Mouse (Mus musculus) neural tube, embryonic 12.5 days (tissue): ENCODE results near the gene Jag2. TPM values are rescaled to one million over a fixed set of nuclear protein-coding genes. Genes with fewer than 3 reads are reported as not detected.

Experiments used
- ATAC-seq: fragments of 200-750 bp; cut with Nextera tagmentation; 2 replicates; pipeline ENCODE4 v1.8.0; 2017; ENCODE audit warnings: low read depth, mild to moderate bottlenecking, moderate TSS enrichment, moderate library complexity; ENCODE audit not compliant: low FRiP score
- H3K27ac ChIP-seq: fragments of 300-500 bp; sonication (generic); 2 replicates; pipeline ENCODE4 v1.5.1; 2016
- H3K27me3 ChIP-seq: fragments of 300-500 bp; sonication (generic); replicated peaks from 2 replicates; pipeline ENCODE4 v1.6.1; 2016; ENCODE audit warnings: mild to moderate bottlenecking
- H3K36me3 ChIP-seq: fragments of 300-500 bp; sonication (generic); 2 replicates; pipeline ENCODE4 v1.6.1; 2016; ENCODE audit warnings: mild to moderate bottlenecking
- H3K4me1 ChIP-seq: fragments of 300-500 bp; sonication (generic); 2 replicates; pipeline ENCODE4 v1.6.1; 2016
- H3K4me2 ChIP-seq: fragments of 300-500 bp; sonication (generic); replicated peaks from 2 replicates; pipeline ENCODE4 v1.6.1; 2016; ENCODE audit warnings: mild to moderate bottlenecking
- H3K4me3 ChIP-seq: fragments of 300-500 bp; sonication (generic); 2 replicates; pipeline ENCODE4 v1.5.1; 2016
- H3K9ac ChIP-seq: fragments of 300-500 bp; sonication (generic); 2 replicates; pipeline ENCODE4 v1.6.1; 2016; ENCODE audit warnings: mild to moderate bottlenecking
- H3K9me3 ChIP-seq: fragments of 300-500 bp; sonication (generic); 2 replicates; pipeline ENCODE4 v1.6.1; 2016; ENCODE audit warnings: mild to moderate bottlenecking
- WGBS: fragments of 180-500 bp; shearing (Covaris S2); methylation state at CpG from one replicate; pipeline ENCODE4 v1.1.7; 2016; 5-methylcytosine and 5-hydroxymethylcytosine counted together
- polyA plus RNA-seq: library from polyadenylated mRNA; unstranded; fragments of >200 nt; fragmentation: Nextera tagmentation; extraction: Ambion mirVana; gene quantifications from 2 replicates; pipeline ENCODE4 v1.2.1, GENCODE M21; 2016

The Jag2 gene
- polyA plus RNA-seq, 1 experiment from 2014 or later = 9.7 TPM

DNA sequence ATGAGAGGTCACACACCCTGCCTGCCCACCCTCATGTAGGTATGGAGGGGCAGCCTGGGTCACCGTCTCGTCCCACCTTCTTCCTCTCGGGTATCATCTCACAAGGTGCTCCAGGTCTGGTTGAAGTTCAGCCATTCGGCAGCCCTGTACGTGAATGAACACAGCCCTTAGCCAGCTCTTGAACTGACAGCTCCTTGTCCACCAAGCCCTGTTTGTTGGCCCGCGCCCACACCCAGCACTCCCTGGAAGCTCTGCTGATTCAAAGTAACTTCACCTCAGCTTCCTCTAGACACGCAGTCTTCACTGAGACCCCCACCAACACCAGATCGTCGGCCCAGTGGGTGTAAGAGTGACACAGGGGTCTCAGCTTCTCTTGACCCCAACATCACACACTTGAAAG is 56.6 kb downstream of the Jag2 start:
- H3K4me1 ChIP-seq = peaks cover 30% of the 10 kb centered on the region

DNA sequence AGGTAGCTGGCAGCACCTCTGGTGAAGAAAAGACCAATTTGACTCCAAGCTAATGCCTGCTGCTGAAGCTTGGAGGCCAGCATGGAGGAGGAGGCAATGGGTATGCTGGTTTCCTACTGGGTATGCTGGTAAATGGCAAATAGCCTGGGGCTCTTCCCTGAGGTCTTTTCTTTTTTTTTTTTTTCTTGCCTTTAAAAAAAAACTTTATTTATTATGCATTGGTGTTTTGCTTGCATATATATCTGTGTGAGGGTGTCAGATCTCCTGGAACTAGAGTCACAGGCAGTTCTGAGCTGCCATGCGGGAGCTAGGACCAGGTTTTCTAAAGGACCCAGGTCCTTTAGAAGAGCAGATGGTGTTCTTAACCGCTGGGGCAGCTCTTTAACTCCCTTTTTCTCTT is 58.3 kb downstream of the Jag2 start:
- H3K4me3 ChIP-seq = no peak overlapping the region
- H3K4me2 ChIP-seq = no peak overlapping the region
- H3K27me3 ChIP-seq = peaks cover 40% of the 10 kb centered on the region
- H3K4me1 ChIP-seq = peaks cover 16% of the 10 kb centered on the region
- WGBS = 76% methylated on average over 2 of the region's 2 CpGs
- no peak for ATAC-seq
- no peaks in the 10 kb centered on the region for H3K36me3 ChIP-seq
- no peak overlapping the region for H3K27ac ChIP-seq
- no peaks in the 10 kb centered on the region for H3K9me3 ChIP-seq
- no peak overlapping the region for H3K9ac ChIP-seq

More for the DNA sequence above, 56.6 kb downstream of the Jag2 start:
- Histone ChIP-seq H3K4me3 (no peak overlapping the region), H3K27ac (no peak overlapping the region), H3K4me2 (no peak overlapping the region), H3K36me3 (no peaks in the 10 kb centered on the region), H3K27me3 (peaks cover 57% of the 10 kb centered on the region), H3K9me3 (no peaks in the 10 kb centered on the region), H3K9ac (no peak overlapping the region)
- ATAC-seq = no peak
- 93% methylated on average over 10 of the region's 10 CpGs for whole genome bisulfite sequencing

GRCm38 (mm10) chr12:112870775-112871174 is 58.8 kb downstream of the Jag2 start:
- Histone ChIP-seq H3K4me1 (peaks cover 14% of the 10 kb centered on the region), H3K27me3 (peaks cover 35% of the 10 kb centered on the region), H3K9me3 (no peaks in the 10 kb centered on the region), H3K27ac (no peak overlapping the region), H3K9ac (no peak overlapping the region), H3K4me3 (no peak overlapping the region), H3K36me3 (no peaks in the 10 kb centered on the region), H3K4me2 (no peak overlapping the region)
- WGBS = 55% methylated on average over 13 of the region's 13 CpGs
- no peak for ATAC-seq

DNA sequence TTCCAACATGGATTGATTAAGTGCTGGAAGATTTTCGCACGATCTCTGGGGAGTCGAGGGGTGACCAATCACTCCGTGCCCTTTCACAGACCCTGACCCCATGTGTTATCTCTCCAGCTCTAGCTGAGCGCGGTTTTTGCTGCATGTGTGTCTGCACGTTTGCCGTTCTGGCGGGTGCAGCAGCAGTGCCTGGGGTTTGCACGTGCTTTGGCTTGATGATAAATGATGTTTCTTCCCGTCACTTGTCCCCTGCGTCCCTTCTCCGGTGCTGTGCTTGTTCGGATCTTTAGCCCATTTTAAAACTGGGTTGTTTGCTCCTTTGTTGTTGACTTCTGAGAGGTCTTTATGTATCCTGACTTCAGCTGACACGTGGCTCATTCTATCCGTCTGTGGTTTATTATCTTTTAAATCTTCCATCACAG is 59.8 kb downstream of the Jag2 start:
- Histone ChIP-seq H3K36me3 (no peaks in the 10 kb centered on the region), H3K27me3 (peaks cover 25% of the 10 kb centered on the region), H3K4me2 (peak overlapping the region; percentile 41), H3K4me3 (no peak overlapping the region), H3K9me3 (no peaks in the 10 kb centered on the region), H3K9ac (no peak overlapping the region), H3K4me1 (peaks cover 14% of the 10 kb centered on the region), H3K27ac (no peak overlapping the region)
- 8% methylated on average over 16 of the region's 16 CpGs for WGBS
- no peak for ATAC-seq

GRCm38 (mm10) chr12:112868178-112869087 is 61.1 kb downstream of the Jag2 start, which contains the start of gene Gpr132:
Gene Gpr132 (minus strand): TSS chr12:112868228.
- 70% methylated on average over 13 of the region's 13 CpGs for WGBS
- H3K27me3 ChIP-seq = peaks cover 11% of the 10 kb centered on the region
- H3K4me1 ChIP-seq = peaks cover 5% of the 10 kb centered on the region
- H3K36me3 ChIP-seq = no peaks in the 10 kb centered on the region
- no peak within 1 kb of the TSS for H3K27ac ChIP-seq
- no peak for ATAC-seq
- no peaks in the 10 kb centered on the region for H3K9me3 ChIP-seq
- no peak within 1 kb of the TSS for H3K4me3 ChIP-seq
- H3K4me2 ChIP-seq = no peak within 1 kb of the TSS
- H3K9ac ChIP-seq = no peak within 1 kb of the TSS

- no peaks in the 10 kb centered on the region for H3K36me3 ChIP-seq
- H3K27ac ChIP-seq = no peak overlapping the region
- 87% methylated on average over 7 of the region's 7 CpGs for WGBS
- H3K27me3 ChIP-seq = peaks cover 9% of the 10 kb centered on the region; the same call in 1 of the 2 replicates
- H3K4me2 ChIP-seq = no peak overlapping the region
- no peaks in the 10 kb centered on the region for H3K9me3 ChIP-seq
- no peak overlapping the region for H3K4me3 ChIP-seq
- ATAC-seq = no peak
- peaks cover 5% of the 10 kb centered on the region for H3K4me1 ChIP-seq
- no peak overlapping the region for H3K9ac ChIP-seq
Measured at GRCm38 (mm10) chr12:112867106-112867674, 62.4 kb downstream of the Jag2 start.

DNA sequence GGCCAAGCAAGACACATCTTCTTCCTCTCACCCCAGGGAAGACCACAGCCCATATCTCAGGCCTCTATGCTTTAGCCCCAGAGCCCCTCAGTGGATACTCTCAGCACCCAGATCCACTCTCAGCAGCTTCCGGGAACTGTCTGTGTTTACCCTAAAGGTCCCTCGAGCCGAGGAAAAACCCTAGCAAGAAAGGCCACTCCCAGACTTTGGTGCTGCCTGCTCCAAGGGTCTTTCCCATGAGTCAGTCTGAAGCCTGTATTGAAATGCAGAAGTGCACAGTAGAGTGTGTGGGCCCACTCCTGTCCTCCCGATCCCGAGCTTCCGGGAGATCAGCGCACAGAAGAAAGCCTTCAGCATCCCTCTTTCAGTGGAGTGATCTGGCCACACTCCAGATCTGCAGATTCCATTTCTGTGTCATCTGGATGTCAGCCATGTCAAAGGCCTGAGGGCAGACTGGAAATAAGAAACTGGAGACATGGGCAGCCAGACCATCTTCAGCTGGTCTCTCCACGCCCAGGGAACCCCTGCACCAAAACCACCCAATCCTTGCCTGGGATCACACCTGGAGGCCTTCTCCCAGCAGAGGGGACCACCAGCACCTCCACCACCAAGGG is 63.0 kb downstream of the Jag2 start:
- ATAC-seq = no peak
- H3K36me3 ChIP-seq = no peaks in the 10 kb centered on the region
- 87% methylated on average over 8 of the region's 8 CpGs for WGBS

DNA sequence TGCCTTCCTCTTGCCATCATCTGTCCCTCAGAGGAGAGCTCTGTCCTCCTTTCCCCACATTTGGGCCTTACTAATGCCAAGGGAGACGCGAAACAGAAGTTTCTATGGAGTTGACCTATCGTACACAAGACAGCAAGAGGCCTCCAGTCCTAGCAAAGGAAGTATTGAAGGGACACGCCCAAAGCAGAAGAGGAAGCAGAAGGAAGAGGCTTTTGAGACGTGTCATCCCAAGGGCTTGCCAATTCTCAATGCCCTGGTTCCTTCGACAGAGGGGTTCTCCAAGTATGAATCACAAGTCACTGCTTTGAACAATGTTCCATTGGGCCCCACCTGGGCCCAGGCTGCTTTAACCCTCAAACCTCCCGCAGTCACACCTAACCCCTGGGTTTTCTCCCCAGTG is 64.8 kb downstream of the Jag2 start:
- H3K4me1 ChIP-seq = peaks cover 4% of the 10 kb centered on the region
- no peaks in the 10 kb centered on the region for H3K36me3 ChIP-seq
- no peaks in the 10 kb centered on the region for H3K9me3 ChIP-seq
- no peak overlapping the region for H3K4me2 ChIP-seq
- H3K27ac ChIP-seq = no peak overlapping the region
- 85% methylated on average over 7 of the region's 7 CpGs for WGBS
- ATAC-seq = no peak
- no peak overlapping the region for H3K9ac ChIP-seq
- H3K4me3 ChIP-seq = no peak overlapping the region
- no peaks in the 10 kb centered on the region for H3K27me3 ChIP-seq

More for the DNA sequence above, 63.0 kb downstream of the Jag2 start:
- H3K27me3 ChIP-seq = peaks cover 9% of the 10 kb centered on the region; the same call in 1 of the 2 replicates
- peaks cover 5% of the 10 kb centered on the region for H3K4me1 ChIP-seq
- H3K4me2 ChIP-seq = no peak overlapping the region
- no peaks in the 10 kb centered on the region for H3K9me3 ChIP-seq
- H3K27ac ChIP-seq = no peak overlapping the region
- no peak overlapping the region for H3K9ac ChIP-seq
- no peak overlapping the region for H3K4me3 ChIP-seq

DNA sequence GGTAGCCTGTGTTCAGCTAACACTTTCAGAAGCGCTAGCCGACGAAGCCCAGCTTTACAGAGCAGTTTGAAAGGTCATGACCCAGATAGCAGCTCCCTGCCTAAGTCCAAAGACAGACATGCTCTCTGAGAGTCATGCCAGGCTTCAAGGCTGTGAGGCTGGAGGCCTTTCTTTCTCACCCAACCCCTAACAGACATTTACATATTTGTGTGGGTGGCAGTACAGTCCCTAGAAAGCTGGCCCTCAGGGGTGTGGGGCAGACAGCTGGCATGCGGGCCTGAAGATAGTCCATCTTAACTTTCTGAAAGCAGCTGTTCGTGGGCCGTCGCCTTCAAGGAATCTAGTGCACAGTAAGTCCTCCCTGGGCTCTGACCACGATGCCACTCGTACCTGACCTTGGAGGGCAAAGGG is 67.7 kb downstream of the Jag2 start:
- Histone ChIP-seq H3K4me3 (no peak overlapping the region), H3K27ac (no peak overlapping the region), H3K9ac (no peak overlapping the region), H3K36me3 (no peaks in the 10 kb centered on the region), H3K9me3 (no peaks in the 10 kb centered on the region), H3K4me2 (no peak overlapping the region), H3K27me3 (no peaks in the 10 kb centered on the region), H3K4me1 (no peaks in the 10 kb centered on the region)
- ATAC-seq = no peak
- WGBS = 69% methylated on average over 9 of the region's 9 CpGs

DNA sequence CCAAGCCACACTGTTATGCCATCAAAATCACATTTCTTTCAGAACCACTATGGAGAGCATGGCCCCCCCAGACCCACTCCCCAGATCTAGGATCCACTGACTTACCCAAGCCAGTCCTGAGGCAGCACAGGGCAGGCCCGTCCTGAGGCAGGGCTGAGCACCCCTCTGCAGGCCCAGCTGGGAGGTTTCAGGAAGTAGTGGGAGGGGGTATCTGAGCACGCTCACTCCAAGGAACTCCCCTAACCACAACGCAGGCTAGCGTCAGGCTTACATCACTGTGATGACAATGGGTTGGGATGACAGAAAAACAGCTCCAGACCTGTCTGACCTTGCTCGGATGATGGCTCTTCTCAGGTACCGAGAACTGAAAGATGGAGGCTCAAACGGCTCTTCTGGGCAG is 68.8 kb downstream of the Jag2 start:
- Histone ChIP-seq H3K27ac (no peak overlapping the region), H3K36me3 (no peaks in the 10 kb centered on the region), H3K4me3 (no peak overlapping the region), H3K27me3 (no peaks in the 10 kb centered on the region), H3K9ac (no peak overlapping the region), H3K9me3 (no peaks in the 10 kb centered on the region), H3K4me2 (no peak overlapping the region), H3K4me1 (no peaks in the 10 kb centered on the region)
- ATAC-seq = no peak
- 80% methylated on average over 7 of the region's 7 CpGs for WGBS

DNA sequence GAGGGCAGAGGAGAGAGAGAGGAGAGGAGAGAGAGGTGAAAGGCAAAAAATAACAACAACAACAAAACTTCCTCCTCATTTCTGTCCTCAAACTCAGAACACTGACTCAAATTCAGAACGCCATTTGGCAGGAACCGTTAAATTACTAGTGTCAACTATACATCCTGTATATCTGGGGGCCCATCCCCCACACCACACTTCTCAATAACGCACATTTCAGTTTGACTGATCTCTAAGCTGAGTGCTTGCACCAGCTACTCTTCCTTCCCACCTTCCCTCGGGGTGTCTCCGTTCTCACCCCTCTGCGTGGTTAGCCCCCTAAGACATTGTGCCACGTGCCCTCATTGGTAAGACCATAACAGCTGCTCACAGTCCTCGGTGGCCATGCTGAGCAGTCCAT is 69.6 kb downstream of the Jag2 start:
- no peak for ATAC-seq
- whole genome bisulfite sequencing = 81% methylated on average over 8 of the region's 8 CpGs

DNA sequence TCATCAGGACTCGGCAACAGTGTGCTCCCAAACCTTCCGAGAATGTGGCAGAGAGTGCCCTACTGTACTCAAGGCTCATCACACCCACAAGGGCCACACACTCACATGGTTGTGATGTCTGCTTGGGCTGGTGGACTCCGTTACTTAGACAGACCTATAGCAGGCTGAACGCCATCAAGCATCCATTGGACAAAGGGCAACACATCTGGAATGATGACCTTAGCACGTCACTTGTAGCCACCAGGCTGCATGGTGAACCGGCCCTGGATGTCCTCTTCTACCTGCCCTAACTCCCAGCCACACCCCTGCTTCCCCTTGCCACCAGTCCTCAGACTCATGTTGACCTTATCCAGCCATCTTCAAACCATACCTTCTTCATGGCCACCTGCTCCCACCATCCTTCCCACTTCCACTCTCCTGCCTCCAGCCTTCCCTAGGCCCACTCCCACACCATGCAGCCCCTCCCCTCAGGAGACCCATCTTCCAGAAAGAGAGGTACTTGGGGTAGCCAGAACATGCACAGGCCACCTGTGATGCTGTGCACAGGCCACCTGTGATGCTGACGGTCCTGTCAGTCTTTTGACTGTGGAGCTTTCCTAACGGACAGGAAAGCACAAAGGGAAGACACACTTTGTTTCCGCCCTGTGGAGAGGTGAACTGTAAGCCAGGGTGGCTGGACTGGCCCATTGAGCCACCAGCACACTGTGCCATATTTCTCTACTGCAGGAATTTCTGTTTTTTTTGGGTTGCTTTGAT is 70.8 kb downstream of the Jag2 start:
- no peaks in the 10 kb centered on the region for H3K27me3 ChIP-seq
- H3K9ac ChIP-seq = no peak overlapping the region
- H3K4me2 ChIP-seq = no peak overlapping the region
- ATAC-seq = no peak
- H3K27ac ChIP-seq = no peak overlapping the region
- no peaks in the 10 kb centered on the region for H3K36me3 ChIP-seq
- WGBS = 87% methylated on average over 9 of the region's 9 CpGs
- no peaks in the 10 kb centered on the region for H3K4me1 ChIP-seq
- no peaks in the 10 kb centered on the region for H3K9me3 ChIP-seq
- H3K4me3 ChIP-seq = no peak overlapping the region

More for the DNA sequence above, 69.6 kb downstream of the Jag2 start:
- Histone ChIP-seq H3K36me3 (no peaks in the 10 kb centered on the region), H3K27me3 (no peaks in the 10 kb centered on the region), H3K9me3 (no peaks in the 10 kb centered on the region), H3K4me3 (no peak overlapping the region), H3K4me2 (no peak overlapping the region), H3K4me1 (no peaks in the 10 kb centered on the region), H3K27ac (no peak overlapping the region), H3K9ac (no peak overlapping the region)
